Mouse (Mus musculus): Measurements from ENCODE around the gene Plppr1.

- TF ChIP-seq CTCF (conservative IDR thresholded peaks at IDR 0.05 in 1 of 2, IDR thresholded peaks at IDR 0.05 in 1 of 2; ENCODE audit: low read depth in 2 of 2, low read length in 2 of 2), result no peak
- TF ChIP-seq NELFE (IDR thresholded peaks at IDR 0.05; ENCODE audit: low read depth, low read length), result no peak
- TF ChIP-seq MAZ (IDR thresholded peaks at IDR 0.05; ENCODE audit: low read depth, low read length), result no peak
- no peak for TF ChIP-seq TCF12 (IDR thresholded peaks at IDR 0.05; ENCODE audit: low read depth, low read length)
- TF ChIP-seq GABPA (IDR thresholded peaks at IDR 0.05; ENCODE audit: insufficient replicate concordance, low read depth, low read length), result no peak
- TF ChIP-seq RCOR1 (conservative IDR thresholded peaks at IDR 0.05; ENCODE audit: low read depth, low read length), result no peak
- TF ChIP-seq POLR2A (IDR thresholded peaks at IDR 0.05; ENCODE audit: low read depth, low read length), result no peak
- TF ChIP-seq ZMIZ1 (IDR thresholded peaks at IDR 0.05; ENCODE audit: low read depth, low read length), result no peak
These were observed 180.4 kb downstream of the Plppr1 start for GRCm38 (mm10) chr4:49239451-49239850.
